Mouse (Mus musculus) forebrain, postnatal 0 days (tissue): ENCODE data around the gene Inpp5a. TPM values are rescaled to one million over a fixed set of nuclear protein-coding genes. Genes with fewer than 3 reads are reported as not detected.
A peak's percentile ranks its signal among the peaks of the same experiment; 100 is the strongest.

Experiments
- ATAC-seq: fragments of 200-750 bp; cut with Nextera tagmentation; 2 replicates; pipeline ENCODE4 v1.8.0; 2017; ENCODE audit warnings: mild to moderate bottlenecking, moderate library complexity
- DNase-seq: peaks from one replicate; pipeline ENCODE4 v3.0.0-alpha.2; 2015
- H3K27ac ChIP-seq: fragments of 300-500 bp; sonication (generic); 2 replicates; pipeline ENCODE4 v1.5.1; 2014; ENCODE audit warnings: low read depth, mild to moderate bottlenecking, antibody characterized with exemption, low read length, moderate library complexity, mixed read lengths
- H3K27me3 ChIP-seq: fragments of 300-500 bp; sonication (generic); 2 replicates; pipeline ENCODE4 v1.6.1; 2014; ENCODE audit warnings: mild to moderate bottlenecking, low read length, mixed read lengths; ENCODE audit not compliant: insufficient read depth
- H3K36me3 ChIP-seq: fragments of 300-500 bp; sonication (generic); 2 replicates; pipeline ENCODE4 v1.6.1; 2014; ENCODE audit warnings: mild to moderate bottlenecking, moderate library complexity; ENCODE audit not compliant: insufficient read depth
- H3K4me1 ChIP-seq: fragments of 300-500 bp; sonication (generic); 2 replicates; pipeline ENCODE4 v1.6.1; 2014; ENCODE audit warnings: antibody characterized with exemption; ENCODE audit not compliant: insufficient read depth
- H3K4me2 ChIP-seq: fragments of 300-500 bp; sonication (generic); 2 replicates; pipeline ENCODE4 v1.6.1; 2014; ENCODE audit warnings: low read depth, mild to moderate bottlenecking, moderate library complexity
- H3K4me3 ChIP-seq: fragments of 300-500 bp; sonication (generic); 2 replicates; pipeline ENCODE4 v1.5.1; 2014; ENCODE audit warnings: low read depth, low read length, mixed read lengths
- H3K9ac ChIP-seq: fragments of 300-500 bp; sonication (generic); 2 replicates; pipeline ENCODE4 v1.6.1; 2014; ENCODE audit warnings: mild to moderate bottlenecking
- H3K9me3 ChIP-seq: fragments of 300-500 bp; sonication (generic); 2 replicates; pipeline ENCODE4 v1.6.1; 2016; ENCODE audit warnings: low read length
- CTCF ChIP-seq: sonication (generic); IDR thresholded peaks from 2 replicates; pipeline ENCODE4 v1.5.1; 2016; ENCODE audit warnings: antibody characterized with exemption, control low read depth, low read depth
- WGBS: fragments of 180-500 bp; shearing (Covaris S2); extraction: QIAGEN DNeasy Blood & Tissue Kit; methylation state at CpG from one replicate; pipeline ENCODE4 v1.1.7; 2014; 5-methylcytosine and 5-hydroxymethylcytosine counted together
- polyA plus RNA-seq: library from polyadenylated mRNA; unstranded; fragments of >200 nt; fragmentation: Nextera tagmentation; extraction: Ambion mirVana; gene quantifications from 2 replicates; pipeline ENCODE4 v1.2.1, GENCODE M21; 2015
- total RNA-seq: library from RNA; depleted of rRNA; stranded (reverse); fragments of >200 nt; gene quantifications from 2 replicates; pipeline ENCODE4 v1.2.3, GENCODE M21; 2014

Gene Inpp5a
- total and polyA plus RNA-seq, 2 experiments from 2014 or later = 8.8 to 16.3 TPM

DNA sequence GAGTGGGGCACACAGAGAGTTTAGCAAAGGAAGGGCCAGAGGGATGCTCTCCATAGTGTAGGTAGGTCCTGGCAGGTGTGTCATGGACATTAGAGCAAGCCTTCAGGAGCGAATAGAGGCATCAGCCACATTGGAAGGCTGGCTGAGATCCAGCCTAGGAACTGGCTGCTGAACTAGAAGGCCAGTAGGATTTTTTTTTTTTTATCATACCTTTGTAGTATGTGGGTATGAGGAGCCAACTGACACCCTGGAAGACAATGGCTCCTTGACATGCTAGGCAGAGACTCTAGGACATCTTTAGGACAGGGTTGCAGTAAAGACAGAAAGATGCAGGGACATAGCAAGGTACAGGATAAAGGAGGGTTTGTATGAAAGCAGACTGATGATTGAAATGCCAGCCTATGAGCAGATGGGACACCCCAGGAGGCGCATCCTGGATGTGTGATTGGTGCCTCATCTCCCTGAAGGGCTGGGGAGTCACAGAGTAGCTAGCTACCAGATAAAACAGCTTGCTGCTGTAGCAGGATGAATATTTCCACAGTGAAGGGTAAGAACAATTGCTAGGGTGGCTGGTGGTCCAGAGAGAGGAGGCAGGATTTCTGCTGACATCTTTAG lies 3.9 kb upstream of the Inpp5a start:
- no peak for TF ChIP-seq CTCF
- no peak overlapping the region for H3K4me3 ChIP-seq
- H3K4me1 ChIP-seq = peaks cover 20% of the 10 kb centered on the region
- WGBS = 75% methylated on average over 2 of the region's 2 CpGs
- H3K27me3 ChIP-seq = no peaks in the 10 kb centered on the region
- H3K27ac ChIP-seq = no peak overlapping the region
- no peaks in the 10 kb centered on the region for H3K9me3 ChIP-seq
- H3K4me2 ChIP-seq = no peak overlapping the region
- DNase-seq (no peak), ATAC-seq (no peak)
- no peak overlapping the region for H3K9ac ChIP-seq
- H3K36me3 ChIP-seq = no peaks in the 10 kb centered on the region

DNA sequence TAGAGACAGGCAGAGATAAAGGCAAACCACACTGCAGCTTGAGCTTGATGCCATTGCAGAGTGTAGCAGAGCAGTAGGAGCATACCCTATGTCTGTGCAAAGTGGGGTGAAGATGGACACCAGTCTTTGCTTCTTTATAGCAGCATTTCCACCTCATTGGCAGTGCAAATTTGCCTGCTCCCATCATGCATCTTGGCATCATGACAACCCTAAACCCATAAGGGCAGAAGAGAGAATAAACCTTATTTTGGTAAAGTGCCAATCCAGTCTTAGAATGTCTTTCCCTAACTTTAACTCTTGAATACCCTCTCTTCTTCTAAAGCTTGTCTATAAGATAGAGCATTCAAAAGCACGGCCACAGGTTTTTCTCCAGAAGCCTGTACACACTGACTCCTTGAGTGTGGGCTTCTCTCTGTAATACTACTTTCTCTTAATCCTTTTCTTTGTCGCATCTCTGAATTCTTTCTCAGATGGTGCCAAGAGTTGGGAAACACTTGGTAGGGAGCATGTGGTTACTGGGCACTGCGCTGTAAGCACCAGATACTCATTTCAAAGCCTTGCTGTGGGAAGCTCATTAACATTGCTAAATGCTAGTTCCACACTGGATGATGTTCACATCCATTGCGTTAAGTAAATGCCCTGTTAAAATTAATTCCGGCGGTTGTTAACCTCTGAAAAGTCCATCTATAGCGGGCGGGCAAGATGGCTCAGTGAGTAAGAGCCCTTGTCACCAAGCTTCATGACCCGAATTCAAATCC lies 1.8 kb upstream of the Inpp5a start:
- 58% methylated on average over 9 of the region's 9 CpGs for WGBS
- H3K27me3 ChIP-seq = no peaks in the 10 kb centered on the region

DNA sequence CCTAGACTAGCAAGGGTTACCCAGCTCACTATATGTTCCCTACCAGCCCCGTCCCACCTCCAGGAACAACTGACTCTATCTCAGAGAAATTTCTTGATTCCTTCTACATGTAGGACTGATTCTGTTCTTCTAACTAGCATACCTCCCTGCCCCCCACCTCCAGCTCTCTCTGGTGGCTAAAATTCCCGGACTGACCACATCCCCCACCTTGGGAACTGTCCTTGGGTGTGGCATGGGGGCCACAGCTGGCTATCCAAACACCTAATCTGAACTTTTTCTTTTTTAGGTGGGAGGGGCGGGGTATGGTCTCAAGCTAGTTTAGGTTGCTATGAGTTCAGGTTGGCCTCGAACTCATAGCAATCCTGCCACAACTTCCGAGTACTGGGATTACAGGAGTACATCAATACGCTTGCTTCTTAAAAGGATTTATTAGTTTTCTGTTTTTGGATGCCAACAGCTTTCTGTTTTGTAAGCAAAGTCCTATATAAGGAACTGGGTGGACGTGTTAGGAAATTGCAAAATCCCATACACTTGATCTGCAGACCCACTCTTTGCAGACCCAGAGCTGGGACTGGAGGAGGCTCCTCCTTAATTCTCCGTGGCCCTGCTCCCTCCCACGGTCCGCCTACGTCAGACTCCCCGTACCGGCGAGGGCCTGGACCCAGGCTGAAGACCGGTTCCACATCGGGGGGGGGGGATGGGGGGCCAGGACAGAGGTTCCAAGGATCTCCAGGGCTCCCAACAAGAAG lies 814 bp upstream of the Inpp5a start:
- DNase-seq (no peak), ATAC-seq (peak; percentile 66)
- Histone ChIP-seq H3K27me3 (no peaks in the 10 kb centered on the region), H3K4me3 (peak overlapping the region; percentile 88), H3K9ac (peak overlapping the region; percentile 81), H3K27ac (peak overlapping the region; percentile 42), H3K36me3 (no peaks in the 10 kb centered on the region), H3K4me2 (peak overlapping the region; percentile 69), H3K9me3 (no peaks in the 10 kb centered on the region), H3K4me1 (peaks cover 26% of the 10 kb centered on the region)
- 21% methylated on average over 16 of the region's 16 CpGs for WGBS
- no peak for TF ChIP-seq CTCF

More for the DNA sequence above, 1.8 kb upstream of the Inpp5a start:
- Histone ChIP-seq H3K4me2 (no peak overlapping the region), H3K4me1 (peaks cover 26% of the 10 kb centered on the region), H3K4me3 (no peak overlapping the region), H3K9me3 (no peaks in the 10 kb centered on the region), H3K9ac (no peak overlapping the region), H3K36me3 (no peaks in the 10 kb centered on the region), H3K27ac (no peak overlapping the region)
- TF ChIP-seq CTCF = no peak
- ATAC-seq = no peak
- DNase-seq = peak; percentile 10

- H3K4me3 ChIP-seq = peak overlapping the region; percentile 88
- no peak for TF ChIP-seq CTCF
- H3K4me1 ChIP-seq = peaks cover 26% of the 10 kb centered on the region
- peak overlapping the region; percentile 81 for H3K9ac ChIP-seq
- H3K4me2 ChIP-seq = peak overlapping the region; percentile 69
- no peaks in the 10 kb centered on the region for H3K27me3 ChIP-seq
- peak overlapping the region; percentile 50; the same call in 1 of the 2 replicates for H3K27ac ChIP-seq
- no peaks in the 10 kb centered on the region for H3K9me3 ChIP-seq
- DNase-seq (peak; percentile 39), ATAC-seq (no peak; the same call in none of the 2 replicates)
- H3K36me3 ChIP-seq = no peaks in the 10 kb centered on the region
- under 1% methylated on average over 46 of the region's 53 CpGs for WGBS
Observed at GRCm38 (mm10) chr7:139389213-139389761, 378 bp downstream of the Inpp5a start.

DNA sequence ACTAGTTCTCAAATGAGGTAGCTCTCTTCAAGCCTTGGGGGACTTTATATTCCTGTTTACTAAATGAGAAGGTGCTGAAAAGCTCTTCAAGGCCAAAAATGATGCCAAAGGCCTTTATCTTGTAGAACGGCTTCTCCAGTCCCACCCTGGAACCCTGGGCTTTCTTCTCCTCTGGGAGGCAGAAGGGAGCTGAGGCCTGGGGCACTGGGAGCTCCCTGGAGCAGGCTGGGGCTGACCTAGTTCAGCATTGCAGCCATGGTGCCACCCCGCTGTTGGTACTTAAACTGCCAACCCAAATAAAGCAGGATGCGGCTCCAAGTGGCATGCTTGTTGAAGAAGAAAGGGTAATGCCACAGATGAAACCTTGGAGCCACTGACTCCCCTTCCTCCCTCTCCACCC lies 1.5 kb downstream of the Inpp5a start:
- DNase-seq (no peak), ATAC-seq (no peak)
- H3K9ac ChIP-seq = no peak overlapping the region
- H3K4me1 ChIP-seq = peaks cover 26% of the 10 kb centered on the region
- no peaks in the 10 kb centered on the region for H3K9me3 ChIP-seq
- no peak overlapping the region for H3K4me3 ChIP-seq
- peak overlapping the region; percentile 69; the same call in 1 of the 2 replicates for H3K4me2 ChIP-seq
- 0 out of 2 replicates have a peak, but pooled peaks have one; percentile 10 for TF ChIP-seq CTCF
- no peaks in the 10 kb centered on the region for H3K27me3 ChIP-seq
- H3K36me3 ChIP-seq = no peaks in the 10 kb centered on the region
- 73% methylated on average over 3 of the region's 3 CpGs for WGBS
- no peak overlapping the region for H3K27ac ChIP-seq

GRCm38 (mm10) chr7:139390926-139391325 lies 2.0 kb downstream of the Inpp5a start:
- DNase-seq (no peak), ATAC-seq (no peak)
- peak overlapping the region; percentile 69; the same call in 1 of the 2 replicates for H3K4me2 ChIP-seq
- H3K4me3 ChIP-seq = no peak overlapping the region
- H3K9me3 ChIP-seq = no peaks in the 10 kb centered on the region
- H3K9ac ChIP-seq = no peak overlapping the region
- no peaks in the 10 kb centered on the region for H3K36me3 ChIP-seq
- 72% methylated on average over 9 of the region's 9 CpGs for WGBS
- no peak for TF ChIP-seq CTCF
- peaks cover 26% of the 10 kb centered on the region for H3K4me1 ChIP-seq
- no peaks in the 10 kb centered on the region for H3K27me3 ChIP-seq
- no peak overlapping the region for H3K27ac ChIP-seq
